Mouse (Mus musculus) midbrain, embryonic 16.5 days (tissue): ENCODE results near the gene Greb1. TPM values are rescaled to one million over a fixed set of nuclear protein-coding genes. Genes with fewer than 3 reads are reported as not detected.
"Not testable (repeated sequence)": the region's sequence is repeated elsewhere in the genome, so short reads cannot be mapped to it uniquely, and the experiment has no call there.

Experiments
- ATAC-seq: fragments of 200-750 bp; cut with Nextera tagmentation; 2 replicates; pipeline ENCODE4 v1.8.0; 2017; ENCODE audit warnings: moderate TSS enrichment
- H3K27ac ChIP-seq: fragments of 300-500 bp; sonication (generic); 2 replicates; pipeline ENCODE4 v1.5.1; 2014; ENCODE audit warnings: mild to moderate bottlenecking, low read length, mixed read lengths
- H3K27me3 ChIP-seq: fragments of 300-500 bp; sonication (generic); 2 replicates; pipeline ENCODE4 v1.6.1; 2014; ENCODE audit warnings: low read depth, low read length, mixed read lengths; ENCODE audit not compliant: control insufficient read depth, insufficient read depth
- H3K36me3 ChIP-seq: fragments of 300-500 bp; sonication (generic); 2 replicates; pipeline ENCODE4 v1.6.1; 2014; ENCODE audit warnings: mild to moderate bottlenecking, low read length, moderate library complexity, mixed read lengths; ENCODE audit not compliant: control insufficient read depth, insufficient read depth
- H3K4me1 ChIP-seq: fragments of 300-500 bp; sonication (generic); 2 replicates; pipeline ENCODE4 v1.6.1; 2014; ENCODE audit warnings: mild to moderate bottlenecking, low read length, mixed read lengths; ENCODE audit not compliant: control insufficient read depth, insufficient read depth
- H3K4me2 ChIP-seq: fragments of 300-500 bp; sonication (generic); 2 replicates; pipeline ENCODE4 v1.6.1; 2014; ENCODE audit warnings: mild to moderate bottlenecking, low read length, mixed read lengths
- H3K4me3 ChIP-seq: fragments of 300-500 bp; sonication (generic); 2 replicates; pipeline ENCODE4 v1.5.1; 2014; ENCODE audit warnings: low read depth, mild to moderate bottlenecking, low read length, moderate library complexity, mixed read lengths
- H3K9ac ChIP-seq: fragments of 300-500 bp; sonication (generic); 2 replicates; pipeline ENCODE4 v1.6.1; 2014; ENCODE audit warnings: low read depth, low read length, mixed read lengths
- H3K9me3 ChIP-seq: fragments of 300-500 bp; sonication (generic); replicated peaks from 2 replicates; pipeline ENCODE4 v1.6.1; 2014; ENCODE audit warnings: mild to moderate bottlenecking, low read length, mixed read lengths; ENCODE audit not compliant: control insufficient read depth, poor library complexity, severe bottlenecking
- WGBS: fragments of 180-500 bp; shearing (Covaris S2); extraction: QIAGEN DNeasy Blood & Tissue Kit; methylation state at CpG from one replicate; pipeline ENCODE4 v1.1.7; 2014; 5-methylcytosine and 5-hydroxymethylcytosine counted together
- polyA plus RNA-seq: library from polyadenylated mRNA; unstranded; fragments of >200 nt; fragmentation: Nextera tagmentation; extraction: Ambion mirVana; gene quantifications from 2 replicates; pipeline ENCODE4 v1.2.1, GENCODE M21; 2015

The Greb1 gene
- polyA plus RNA-seq, 1 experiment from 2014 or later = 0.98 TPM

DNA sequence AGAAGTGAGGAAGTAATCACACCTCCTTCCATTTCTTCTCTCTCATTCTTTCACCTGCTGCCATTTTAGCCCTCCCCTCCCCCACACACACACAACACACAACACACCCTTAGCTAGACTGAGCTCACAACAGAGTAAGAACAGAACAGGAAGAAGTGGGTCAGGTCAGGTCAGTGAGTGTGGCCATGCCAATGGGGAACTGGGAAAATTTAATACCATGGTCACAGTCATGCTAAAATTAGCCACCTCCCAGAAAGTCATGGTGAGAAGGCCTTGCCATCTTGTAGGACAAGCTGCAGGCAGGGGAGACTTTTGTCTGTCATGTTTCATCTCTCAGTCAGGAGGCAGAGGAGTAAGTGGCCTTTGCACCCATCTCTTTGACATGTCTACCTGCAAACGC is 102.0 kb downstream of the Greb1 start:
- H3K4me3 ChIP-seq = no peak overlapping the region
- no peak overlapping the region for H3K27ac ChIP-seq
- no peak overlapping the region for H3K4me2 ChIP-seq
- no peaks in the 10 kb centered on the region for H3K36me3 ChIP-seq
- H3K27me3 ChIP-seq = no peaks in the 10 kb centered on the region
- H3K9me3 ChIP-seq = no peaks in the 10 kb centered on the region
- no peak overlapping the region for H3K9ac ChIP-seq
- 85% methylated on average over 1 of the region's 1 CpGs for WGBS
- no peak for ATAC-seq
- no peaks in the 10 kb centered on the region for H3K4me1 ChIP-seq

DNA sequence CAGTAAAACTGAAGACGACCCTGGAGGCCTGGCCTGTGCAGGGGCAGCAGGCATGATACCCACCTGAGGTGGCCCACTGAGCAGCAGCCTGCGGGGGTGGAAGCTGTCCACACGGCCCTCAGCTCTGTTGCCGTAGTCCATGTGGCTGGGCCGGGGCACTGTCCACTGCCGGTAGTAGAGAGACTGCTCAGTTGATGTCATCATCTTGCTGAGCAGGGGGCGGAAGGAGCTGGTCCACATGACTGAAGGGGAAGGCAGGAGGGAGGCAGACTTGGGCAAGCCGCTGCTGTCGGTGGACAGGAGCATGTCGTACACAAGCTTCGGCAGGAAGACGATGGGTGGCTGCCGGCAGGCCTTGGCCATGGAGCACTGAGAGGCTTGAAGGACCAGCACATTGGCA is 104.5 kb downstream of the Greb1 start:
- Histone ChIP-seq H3K4me1 (no peaks in the 10 kb centered on the region), H3K9me3 (no peaks in the 10 kb centered on the region), H3K4me2 (no peak overlapping the region), H3K9ac (no peak overlapping the region), H3K27me3 (no peaks in the 10 kb centered on the region), H3K4me3 (no peak overlapping the region), H3K27ac (no peak overlapping the region), H3K36me3 (no peaks in the 10 kb centered on the region)
- 91% methylated on average over 13 of the region's 13 CpGs for WGBS
- no peak for ATAC-seq

DNA sequence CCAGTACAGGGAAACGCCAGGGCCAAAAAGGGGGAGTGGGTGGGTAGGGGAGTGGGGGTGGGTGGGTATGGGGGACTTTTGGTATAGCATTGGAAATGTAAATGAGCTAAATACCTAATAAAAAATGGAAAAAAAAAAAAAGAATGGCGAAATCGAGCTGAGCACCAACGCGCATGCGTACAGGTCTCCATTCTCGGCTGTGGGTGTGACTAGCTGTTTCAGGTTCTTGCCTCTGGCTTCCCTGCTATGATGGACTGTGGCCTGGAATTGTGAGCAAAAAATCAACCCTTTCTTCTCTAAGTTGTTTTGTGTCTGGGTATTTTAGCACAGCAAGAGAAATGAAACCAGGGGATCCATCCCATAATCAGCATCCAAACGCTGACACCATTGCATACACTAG is 105.4 kb downstream of the Greb1 start:
- H3K4me1 ChIP-seq, H3K9ac ChIP-seq, H3K27ac ChIP-seq, H3K36me3 ChIP-seq, H3K9me3 ChIP-seq, H3K27me3 ChIP-seq, H3K4me2 ChIP-seq, H3K4me3 ChIP-seq, ATAC-seq: not testable (repeated sequence)
- 95% methylated on average over 7 of the region's 8 CpGs for WGBS

DNA sequence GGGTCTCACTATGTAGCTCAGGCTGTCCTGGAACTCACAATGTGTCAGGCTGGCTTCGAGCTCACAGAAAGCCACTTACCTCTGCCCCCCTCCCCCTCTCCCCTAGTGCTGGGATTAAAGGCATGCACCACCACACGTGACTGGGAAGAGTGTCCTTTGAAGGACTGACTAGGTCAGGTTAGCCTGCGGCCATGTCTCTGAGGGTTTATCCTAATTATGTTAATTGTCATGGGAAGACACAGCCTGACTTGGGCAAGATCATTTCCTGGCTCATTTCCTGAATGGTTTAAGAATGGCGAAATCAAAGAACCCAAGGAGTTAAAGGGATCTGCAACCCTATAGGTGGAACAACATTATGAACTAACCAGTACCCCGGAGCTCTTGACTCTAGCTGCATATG is 105.9 kb downstream of the Greb1 start:
- Histone ChIP-seq H3K4me2 (no peak overlapping the region), H3K36me3 (no peaks in the 10 kb centered on the region), H3K4me1 (no peaks in the 10 kb centered on the region), H3K9ac (no peak overlapping the region), H3K4me3 (no peak overlapping the region), H3K27ac (no peak overlapping the region), H3K27me3 (no peaks in the 10 kb centered on the region), H3K9me3 (no peaks in the 10 kb centered on the region)
- ATAC-seq = no peak
- 76% methylated on average over 5 of the region's 5 CpGs for WGBS

DNA sequence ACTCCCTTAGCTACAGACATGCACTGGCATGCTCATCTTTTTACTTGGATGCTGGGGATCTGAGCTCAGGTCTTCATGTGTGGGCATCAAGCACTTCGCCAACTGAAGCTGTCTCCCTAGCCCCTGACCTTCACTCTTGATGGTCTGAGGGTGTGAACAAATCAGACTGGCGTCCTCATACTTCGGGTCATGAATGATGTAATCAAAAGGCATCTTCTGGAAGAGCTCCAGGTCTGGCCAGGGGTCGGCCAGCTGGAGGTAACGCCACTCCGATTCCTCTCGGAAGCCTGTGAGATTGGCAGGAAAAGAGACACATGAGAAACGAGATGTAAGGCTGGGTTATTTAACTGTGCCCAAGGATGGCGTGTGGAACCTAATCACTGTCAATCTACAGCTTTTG is 110.1 kb downstream of the Greb1 start:
- H3K4me1 ChIP-seq = no peaks in the 10 kb centered on the region
- H3K27ac ChIP-seq = no peak overlapping the region
- no peak overlapping the region for H3K4me2 ChIP-seq
- 94% methylated on average over 9 of the region's 9 CpGs for WGBS
- no peaks in the 10 kb centered on the region for H3K36me3 ChIP-seq
- no peaks in the 10 kb centered on the region for H3K27me3 ChIP-seq
- H3K9me3 ChIP-seq = no peaks in the 10 kb centered on the region
- no peak overlapping the region for H3K9ac ChIP-seq
- no peak overlapping the region for H3K4me3 ChIP-seq
- no peak for ATAC-seq

DNA sequence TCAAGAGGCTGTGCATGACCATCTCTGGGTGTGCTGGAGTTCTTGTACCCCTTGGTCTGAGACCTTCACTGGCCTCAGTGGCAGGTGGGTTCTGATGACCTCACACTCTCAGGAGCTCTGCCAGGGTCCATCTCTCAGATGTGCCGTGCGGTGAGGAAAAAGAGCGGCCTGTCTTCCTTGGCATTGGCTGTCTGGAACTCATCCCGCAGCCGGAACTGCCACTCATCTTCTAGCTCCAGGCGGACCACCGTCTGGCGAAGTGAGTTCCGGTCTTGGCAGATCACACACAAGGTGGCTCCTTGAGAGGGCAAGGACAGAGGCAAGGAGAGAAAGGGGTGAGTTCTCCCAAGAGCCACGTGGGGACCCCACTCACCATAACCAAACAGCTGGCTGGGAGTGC is 128.4 kb downstream of the Greb1 start:
- Histone ChIP-seq H3K4me1 (no peaks in the 10 kb centered on the region), H3K36me3 (no peaks in the 10 kb centered on the region), H3K9me3 (no peaks in the 10 kb centered on the region), H3K27ac (no peak overlapping the region), H3K4me3 (no peak overlapping the region), H3K9ac (no peak overlapping the region), H3K27me3 (no peaks in the 10 kb centered on the region), H3K4me2 (no peak overlapping the region)
- 92% methylated on average over 10 of the region's 10 CpGs for WGBS
- no peak for ATAC-seq

DNA sequence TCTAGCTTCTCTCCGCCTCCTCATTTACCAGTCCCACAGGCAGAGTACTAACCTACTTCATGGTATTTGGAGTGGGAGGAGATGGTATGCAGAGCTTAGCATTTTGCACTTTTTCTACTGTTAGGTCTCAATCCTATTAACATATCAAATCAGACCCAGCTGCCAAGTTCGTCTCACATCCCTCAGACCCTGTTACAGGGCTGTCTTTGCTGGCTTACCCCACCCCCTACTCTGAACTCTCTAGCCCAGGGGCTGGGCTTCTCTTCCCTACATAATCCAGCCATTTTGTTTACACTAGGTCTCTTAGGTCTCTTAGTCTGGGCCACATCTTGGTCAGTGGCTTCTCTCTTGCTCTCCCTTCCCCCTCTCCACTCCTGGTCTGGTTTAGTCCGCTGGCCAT is 131.5 kb downstream of the Greb1 start:
- 61% methylated on average over 3 of the region's 3 CpGs for WGBS
- Histone ChIP-seq H3K27me3 (no peaks in the 10 kb centered on the region), H3K4me1 (no peaks in the 10 kb centered on the region), H3K9me3 (no peaks in the 10 kb centered on the region), H3K4me2 (no peak overlapping the region), H3K4me3 (no peak overlapping the region), H3K27ac (no peak overlapping the region), H3K36me3 (no peaks in the 10 kb centered on the region), H3K9ac (no peak overlapping the region)
- ATAC-seq = peak; percentile 37; the same call in 1 of the 2 replicates

DNA sequence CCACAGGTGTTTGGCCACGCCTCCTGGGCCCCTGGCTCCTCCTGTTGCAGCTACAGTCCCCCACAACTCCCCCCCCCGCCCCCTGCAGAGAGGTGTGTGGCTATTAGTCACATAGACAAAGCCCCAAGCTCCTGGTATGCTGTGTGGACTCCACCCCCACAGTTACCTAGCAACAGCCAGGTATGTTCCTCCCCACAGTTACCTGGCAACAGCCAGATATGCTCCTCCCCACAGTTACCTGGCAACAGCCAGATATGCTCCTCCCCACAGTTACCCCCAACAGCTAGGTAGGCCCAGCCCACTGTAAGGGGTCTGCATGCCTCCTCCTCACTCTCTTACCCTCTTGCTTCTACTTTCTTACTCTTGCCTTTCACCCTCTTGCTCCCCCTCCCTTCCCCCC is 135.7 kb downstream of the Greb1 start:
- Histone ChIP-seq H3K9me3 (no peaks in the 10 kb centered on the region), H3K9ac (no peak overlapping the region), H3K27me3 (no peaks in the 10 kb centered on the region), H3K4me3 (no peak overlapping the region), H3K4me1 (no peaks in the 10 kb centered on the region), H3K4me2 (no peak overlapping the region), H3K27ac (no peak overlapping the region), H3K36me3 (no peaks in the 10 kb centered on the region)
- ATAC-seq = peak; percentile 69
- WGBS = no CpG with 5 or more reads among the region's 2 CpGs

DNA sequence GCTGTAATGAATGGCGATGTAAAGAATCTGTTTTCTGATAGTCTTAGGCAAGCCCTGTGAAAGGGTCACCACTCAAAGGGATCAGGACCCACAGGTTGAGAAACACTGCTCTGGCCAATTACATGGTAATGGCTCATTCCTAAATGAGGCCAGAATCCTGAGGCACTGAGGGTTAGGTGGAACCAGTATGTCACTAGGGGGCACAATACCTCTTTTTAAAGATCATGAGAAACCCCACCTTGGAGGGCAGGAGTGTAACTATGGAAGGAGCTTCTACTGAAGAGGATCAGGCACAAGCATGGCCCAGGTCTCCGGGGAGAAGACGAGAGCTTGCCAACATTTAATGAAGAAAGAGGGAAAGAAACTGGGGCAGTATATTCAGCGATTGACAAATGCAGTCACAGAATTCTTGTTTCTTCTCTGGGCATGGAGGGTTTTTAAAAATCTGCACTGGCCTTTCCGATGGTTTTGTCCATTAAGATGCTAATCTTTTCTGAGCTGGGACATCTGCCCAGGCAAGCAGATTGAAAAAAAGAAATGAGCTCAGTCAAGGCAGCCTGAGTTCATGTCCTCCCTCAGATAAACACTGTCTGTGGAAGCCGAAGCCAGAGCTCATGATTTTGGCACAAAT is 137.6 kb downstream of the Greb1 start:
- no peak for ATAC-seq
- WGBS = 48% methylated on average over 6 of the region's 6 CpGs

More for the DNA sequence above, 137.6 kb downstream of the Greb1 start:
- H3K4me2 ChIP-seq = no peak overlapping the region
- no peak overlapping the region for H3K9ac ChIP-seq
- H3K4me1 ChIP-seq = no peaks in the 10 kb centered on the region
- H3K36me3 ChIP-seq = no peaks in the 10 kb centered on the region
- no peak overlapping the region for H3K27ac ChIP-seq
- no peaks in the 10 kb centered on the region for H3K9me3 ChIP-seq
- no peaks in the 10 kb centered on the region for H3K27me3 ChIP-seq
- no peak overlapping the region for H3K4me3 ChIP-seq
